Mouse (Mus musculus) adrenal gland, adult 18-20 months (tissue): ENCODE measurements around the gene Tsc22d4. TPM values are rescaled to one million over a fixed set of nuclear protein-coding genes. Genes with fewer than 3 reads are reported as not detected.
A peak's percentile ranks its signal among the peaks of the same experiment; 100 is the strongest.
"Not testable (repeated sequence)": the region's sequence is repeated elsewhere in the genome, so short reads cannot be mapped to it uniquely, and the experiment has no call there.

Experiments
- DNase-seq, 2 experiments: peaks; one replicate each; pipeline ENCODE4 v3.0.0; 2021 to 2022; ENCODE audit warnings: low spot score in 2 of 2
- long read RNA-seq, 2 experiments: library from polyadenylated mRNA; stranded (forward); transcript quantifications; one replicate each; pipeline ENCODE4 v2.0.0; 2021
- total RNA-seq, 2 experiments: library from RNA; stranded (reverse); gene quantifications; 1 replicate in 1 of 2; 2 replicates in 1 of 2; pipeline ENCODE4 v1.2.3; 2021

Tsc22d4 gene
- 10 to 100 TPM; 72.5 to 80.5 TPM for total RNA-seq
- long read RNA-seq, experiment 1, transcript Tsc22d4-202 (5 exons, 3,983 nt) = major isoform, 33 of 37 reads
- long read RNA-seq, experiment 1, partial matches to known transcripts = 2 of 37 reads
- long read RNA-seq, experiment 1, other reads (novel, unspliced or antisense) = 2 of 37 reads
- long read RNA-seq, experiment 2, transcript Tsc22d4-202 (5 exons, 3,983 nt) = major isoform, 21 of 43 reads
- long read RNA-seq, experiment 2, partial matches to known transcripts = 18 of 43 reads
- long read RNA-seq, experiment 2, other reads (novel, unspliced or antisense) = 2 of 43 reads

DNA sequence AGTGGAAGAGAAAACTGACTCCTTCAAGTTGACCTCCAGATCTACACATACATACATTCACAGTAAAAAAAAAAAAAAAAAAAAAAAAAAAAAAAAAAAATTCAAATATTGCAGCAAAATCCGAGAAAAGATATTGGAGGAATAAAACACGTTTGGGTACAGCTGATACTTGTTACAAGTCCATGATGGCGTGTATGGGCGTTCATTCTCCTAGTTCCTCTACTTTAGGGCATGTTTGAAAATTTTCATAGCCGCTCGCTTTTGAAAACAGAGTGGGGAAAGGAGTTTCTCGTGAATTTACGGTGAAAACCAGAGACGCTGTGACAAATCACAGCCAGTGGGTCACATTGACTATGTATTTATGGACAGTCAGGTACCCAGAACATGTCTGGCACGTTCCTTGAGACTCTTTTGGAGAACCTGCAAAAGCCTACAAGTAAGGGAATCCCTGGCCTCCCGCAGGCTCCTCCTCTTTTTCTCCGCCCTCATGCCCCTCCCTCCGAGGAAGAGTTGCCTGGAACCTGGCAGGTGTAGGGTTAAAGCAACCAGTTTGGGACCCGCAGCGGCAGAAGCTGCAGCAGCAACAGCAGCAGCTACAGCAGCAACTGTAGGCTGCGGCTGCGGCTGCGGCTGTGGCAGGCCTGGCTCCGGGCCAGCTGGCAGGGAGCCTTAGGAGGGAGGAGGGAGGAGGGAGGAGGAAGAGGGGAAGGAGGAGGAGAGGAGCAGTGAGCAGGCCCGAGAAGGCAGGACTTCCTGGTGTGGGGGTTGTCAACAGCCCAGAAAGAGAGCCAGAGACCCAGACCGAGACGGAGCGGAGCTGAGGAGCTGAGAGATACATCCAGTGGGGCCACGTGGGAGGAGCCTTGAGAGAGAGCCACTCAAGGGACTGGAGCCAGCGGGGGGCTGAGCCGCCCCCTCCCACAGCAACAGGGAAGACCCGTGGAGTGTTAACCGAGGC lies at the start of gene Tsc22d4:
Gene Tsc22d4 (plus strand): TSS at position 517 of the 958 bp plus-strand sequence.
- DNase-seq = peak; percentile 94

DNA sequence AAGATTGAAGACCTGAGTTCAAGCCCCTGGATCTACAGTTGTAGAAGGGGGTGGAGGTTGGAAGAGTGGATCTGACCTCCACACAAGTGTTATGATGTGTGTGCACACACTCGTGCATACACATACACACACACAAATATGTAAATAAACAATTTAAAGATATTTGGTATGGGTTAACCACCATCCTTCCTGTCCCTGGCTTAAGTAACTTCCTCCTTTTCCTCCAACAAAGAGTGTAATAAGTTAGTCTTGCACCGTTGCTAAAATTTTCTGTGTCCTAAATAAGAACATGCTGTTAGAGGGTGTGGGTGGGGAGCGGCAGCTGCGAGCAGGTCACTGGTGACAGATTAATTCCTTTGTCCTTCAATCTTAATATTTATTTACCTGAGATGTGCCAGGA lies 49.6 kb upstream of the Tsc22d4 start:
- DNase-seq = no peak

DNA sequence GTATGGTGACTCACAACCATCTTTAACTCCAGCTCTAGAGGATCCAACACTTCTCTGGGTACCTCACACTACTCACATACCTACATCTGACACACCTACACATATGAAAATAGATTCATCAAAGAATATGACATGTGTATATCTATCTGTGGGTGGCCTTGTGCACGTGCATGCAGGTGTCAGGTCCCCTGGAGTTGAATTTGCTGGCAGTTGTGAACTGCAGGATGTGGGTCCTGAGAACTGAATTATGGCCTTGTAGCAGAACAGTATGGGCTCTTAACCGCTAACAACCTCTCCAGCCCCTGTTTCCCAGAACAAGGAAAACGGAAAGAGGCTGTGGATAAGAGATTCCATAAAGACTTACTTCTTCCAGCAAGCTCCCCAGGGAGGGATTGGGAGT lies 46.5 kb upstream of the Tsc22d4 start:
- DNase-seq = no peak

DNA sequence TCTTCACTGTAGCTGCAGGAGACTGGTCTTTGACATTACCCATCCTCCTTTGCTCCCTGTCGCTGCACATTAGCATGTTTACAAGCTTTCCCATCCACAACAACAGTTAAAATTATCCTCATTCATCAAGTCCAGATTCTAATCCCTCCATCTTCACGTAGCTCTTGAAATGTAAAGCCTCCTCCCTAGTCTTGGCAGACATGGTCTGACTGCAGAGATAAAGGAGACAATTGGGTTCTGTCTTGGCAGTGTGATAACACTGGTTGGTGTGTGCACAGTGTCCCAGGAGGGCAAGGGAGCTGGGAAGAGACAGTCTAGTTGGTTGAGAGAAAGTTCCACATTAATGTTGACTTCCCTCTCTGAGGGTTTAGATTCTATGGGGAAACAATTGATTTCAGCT lies 45.7 kb upstream of the Tsc22d4 start:
- DNase-seq = no peak

DNA sequence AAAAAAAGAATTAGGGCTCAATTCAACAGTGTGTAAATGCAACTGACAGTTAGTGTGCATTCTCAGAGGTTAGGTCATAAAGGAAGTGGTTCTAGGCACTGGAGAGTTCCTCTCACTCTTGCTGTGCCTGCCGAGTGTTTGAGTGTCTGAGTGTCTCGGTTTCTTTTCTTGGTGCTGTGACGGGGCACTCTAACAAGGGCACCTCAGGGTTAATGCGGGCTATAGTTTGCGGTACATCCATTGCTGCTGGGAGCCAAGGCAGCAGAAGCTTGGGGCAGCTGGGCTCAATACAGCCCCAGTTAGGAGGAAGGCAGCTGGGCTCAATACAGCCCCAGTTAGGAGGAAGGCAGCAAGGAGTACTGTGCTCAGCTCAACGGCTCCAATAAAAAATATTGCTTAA lies 40.3 kb upstream of the Tsc22d4 start:
- DNase-seq = no peak

GRCm38 (mm10) chr5:137706913-137707633 lies 38.5 kb upstream of the Tsc22d4 start:
- peak; percentile 35 to 44 for DNase-seq

- no peak for DNase-seq
Observed at GRCm38 (mm10) chr5:137713454-137713853, 32.1 kb upstream of the Tsc22d4 start.

DNA sequence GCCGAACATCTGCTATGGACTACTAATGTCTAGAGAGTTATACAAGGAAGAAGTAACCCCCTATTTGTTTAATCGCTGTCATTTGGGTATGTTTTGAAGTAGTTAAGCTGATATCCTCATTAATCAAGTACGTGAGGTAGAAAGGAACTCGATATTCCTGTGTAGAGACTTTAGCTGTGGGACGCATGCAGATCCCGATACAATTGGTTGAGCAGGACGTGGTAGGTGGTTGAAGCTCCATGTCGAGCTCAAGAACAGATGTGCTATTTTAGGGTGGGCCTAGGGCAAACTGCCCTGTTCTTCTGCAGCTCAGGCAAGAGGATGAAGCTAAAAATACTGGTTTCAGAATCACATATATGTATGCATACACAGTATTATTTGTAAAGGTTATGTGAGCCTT lies 29.8 kb upstream of the Tsc22d4 start:
- no peak for DNase-seq

DNA sequence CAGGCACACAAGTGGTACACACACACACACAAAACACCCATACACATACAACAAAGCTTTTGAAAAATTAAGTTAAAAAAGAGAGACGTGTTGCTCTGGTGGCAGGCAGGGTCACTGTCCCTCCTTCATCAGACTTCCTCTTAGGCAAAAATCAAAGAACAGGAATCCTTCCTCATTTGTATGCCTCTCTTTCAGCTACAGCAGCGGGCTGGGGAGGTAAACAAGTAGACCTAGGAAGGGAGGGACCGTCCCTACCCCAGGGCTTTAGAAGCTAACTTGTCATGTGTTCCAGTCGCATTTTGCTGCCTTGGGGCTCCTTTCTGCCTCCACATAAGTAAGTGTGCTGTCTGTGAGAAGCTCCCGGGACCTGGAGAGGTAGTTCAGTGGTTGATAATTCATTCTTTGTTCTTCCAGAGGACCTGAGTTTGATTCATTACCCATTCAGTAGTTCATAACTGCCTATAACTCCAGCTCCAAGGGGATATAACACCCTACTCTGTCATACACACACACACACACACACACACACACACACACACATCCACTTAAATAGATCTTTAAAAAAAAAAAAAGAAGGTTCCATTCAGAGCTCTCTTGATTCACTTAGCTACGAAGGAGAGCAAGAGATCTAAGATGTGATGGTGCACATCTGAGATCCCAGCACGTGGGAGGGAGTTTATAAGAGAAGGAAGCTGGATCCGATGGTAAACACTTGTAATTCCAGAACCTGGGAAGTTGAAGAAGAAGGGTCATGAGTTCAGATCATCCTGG lies 27.3 kb upstream of the Tsc22d4 start:
- DNase-seq = no peak

DNA sequence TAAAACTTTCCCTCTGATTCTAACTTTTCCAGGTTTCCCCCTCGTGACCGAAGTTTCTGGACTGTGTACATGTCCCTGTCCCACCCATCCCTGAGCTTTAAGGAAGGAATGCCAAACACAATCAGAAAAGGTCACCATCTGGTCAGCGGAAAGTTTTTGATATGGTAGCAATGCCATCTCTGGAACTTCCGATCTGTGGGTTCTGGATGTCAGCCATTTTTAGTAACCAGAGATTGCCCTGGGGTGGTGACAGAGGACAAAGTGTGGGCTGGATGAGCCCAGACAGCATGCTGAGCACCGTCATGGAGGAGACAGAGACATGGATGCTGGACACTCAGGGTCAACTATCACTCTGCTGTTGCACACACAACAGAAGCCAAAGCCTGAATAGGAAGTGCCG lies 26.4 kb upstream of the Tsc22d4 start:
- no peak for DNase-seq

- not testable (repeated sequence) for DNase-seq
Observed at GRCm38 (mm10) chr5:137720558-137721164, 24.9 kb upstream of the Tsc22d4 start.

- no peak for DNase-seq
Observed at GRCm38 (mm10) chr5:137723840-137724239, 21.7 kb upstream of the Tsc22d4 start.

DNA sequence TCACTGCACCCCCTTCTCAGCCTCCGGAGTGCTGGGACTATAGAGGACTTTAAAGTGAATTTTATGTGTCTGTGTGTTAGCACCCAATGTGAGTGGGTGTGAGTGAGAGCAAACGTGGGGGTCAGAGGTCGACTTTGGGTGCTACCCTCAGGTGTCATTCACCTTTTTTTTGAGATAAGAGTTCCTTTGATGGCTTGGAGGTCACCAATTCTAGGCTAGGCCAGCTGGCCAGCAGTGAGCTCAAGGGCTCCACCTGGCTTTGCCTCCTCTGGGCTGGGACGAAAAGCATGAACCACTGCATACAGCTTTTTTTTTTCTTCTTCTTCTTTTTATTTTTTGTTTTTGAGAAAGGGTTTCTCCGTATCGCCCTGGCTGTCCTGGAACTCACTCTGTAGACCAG lies 18.8 kb upstream of the Tsc22d4 start:
- no peak for DNase-seq

GRCm38 (mm10) chr5:137733638-137734288 lies 11.8 kb upstream of the Tsc22d4 start:
- DNase-seq = no peak

DNA sequence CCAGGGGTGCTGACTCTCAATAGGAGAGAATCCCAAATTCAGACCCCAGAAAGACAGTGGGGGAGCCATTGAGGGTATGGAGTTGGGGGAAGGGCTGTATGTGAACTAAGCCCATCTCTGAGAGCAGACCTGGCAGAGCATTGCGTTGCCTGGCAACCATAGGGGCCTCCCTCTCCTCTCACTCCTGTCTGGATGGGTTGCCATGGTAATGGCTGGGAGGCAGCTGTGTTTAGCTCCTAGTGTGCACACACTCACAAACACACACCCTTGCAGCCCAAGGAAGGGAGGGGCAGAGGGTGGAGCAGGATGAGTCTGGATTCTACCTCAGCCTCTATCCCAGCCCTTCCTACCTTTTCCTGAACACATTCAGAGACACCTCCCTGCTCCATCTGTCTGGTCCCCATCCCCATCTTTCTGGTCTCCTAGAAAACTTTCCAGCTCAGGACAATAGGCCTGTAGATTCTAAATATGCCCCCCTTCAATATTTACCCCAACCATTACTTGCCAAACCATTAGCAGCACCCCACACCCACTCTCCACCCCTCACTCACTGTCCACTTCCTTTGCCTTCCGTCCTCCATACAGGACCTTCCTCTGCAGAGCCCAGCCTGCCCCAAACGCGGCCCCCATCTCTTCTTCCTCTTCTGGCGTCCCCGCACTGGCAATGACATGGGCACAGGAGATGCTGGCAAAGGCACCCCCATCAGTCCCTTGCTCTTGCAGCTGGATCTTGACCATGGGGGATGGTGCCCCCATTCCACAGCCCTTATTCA lies 11.1 kb upstream of the Tsc22d4 start:
- DNase-seq = no peak

DNA sequence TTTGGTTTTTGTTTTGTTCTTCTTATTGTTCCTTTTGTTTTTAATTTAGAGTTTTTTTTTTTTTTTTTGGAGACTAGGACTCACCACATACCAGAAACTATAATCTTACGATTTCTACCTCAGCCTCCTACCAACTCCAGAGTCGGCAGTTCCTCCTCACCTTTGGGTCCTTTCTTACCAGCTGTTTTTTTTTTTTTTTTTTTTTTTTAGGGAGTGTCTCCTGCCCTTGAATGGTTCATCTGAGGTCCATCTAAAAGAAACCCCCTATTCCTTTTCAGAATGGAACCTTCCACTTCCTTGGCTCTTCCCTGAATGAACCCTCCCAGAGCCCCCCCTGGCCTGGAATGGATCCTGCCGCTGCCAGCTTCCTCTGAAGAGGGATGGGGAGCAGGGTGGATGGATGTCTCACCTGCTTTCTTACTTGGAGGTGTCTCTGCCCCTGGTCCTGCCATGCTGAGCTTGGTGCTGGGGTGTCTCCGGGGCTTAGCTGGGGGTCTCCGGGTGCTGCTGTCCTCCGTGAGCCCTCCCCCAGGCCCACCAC lies 8.1 kb upstream of the Tsc22d4 start:
- DNase-seq = no peak

DNA sequence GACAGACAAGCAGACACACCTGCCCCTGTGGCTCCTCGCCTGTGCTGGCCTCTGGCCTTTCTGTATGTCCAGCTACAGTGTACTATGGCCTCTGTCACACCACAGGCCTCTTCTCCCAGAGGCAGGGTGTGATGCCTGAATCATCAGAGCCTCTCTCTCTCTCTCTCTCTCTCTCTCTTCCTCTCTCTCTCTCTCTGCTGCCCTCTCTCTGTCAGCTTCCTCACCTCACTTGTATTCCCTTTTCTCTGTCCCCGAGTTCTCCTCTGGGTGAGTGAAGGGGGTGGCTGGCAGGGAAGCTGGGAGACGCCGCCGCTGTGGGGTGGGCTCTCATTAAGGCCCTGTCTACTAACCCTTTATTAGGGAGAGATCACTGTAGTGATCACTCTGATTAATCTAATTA lies 7.0 kb upstream of the Tsc22d4 start:
- no peak for DNase-seq

- DNase-seq = no peak
Observed at GRCm38 (mm10) chr5:137739471-137739870, 6.1 kb upstream of the Tsc22d4 start.

DNA sequence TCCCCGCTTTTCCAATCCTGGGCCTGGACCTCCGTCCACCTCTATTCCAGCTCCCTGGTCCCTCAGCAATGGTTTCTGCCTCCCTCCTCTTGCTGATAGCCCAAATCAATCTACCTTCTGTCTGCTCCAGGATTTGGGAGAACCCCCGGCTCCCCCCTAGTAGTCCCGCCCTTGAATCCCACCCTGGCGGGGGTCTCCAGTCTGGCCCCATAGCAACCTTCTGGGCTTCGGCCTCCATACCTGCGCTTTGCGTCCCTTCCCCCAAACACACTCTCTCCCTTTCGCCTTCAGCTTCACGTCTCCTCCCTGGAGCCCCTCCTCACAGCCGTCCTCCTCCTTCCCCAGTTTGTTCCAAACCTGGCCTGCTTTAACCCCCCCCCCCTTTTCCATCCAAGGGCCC lies 5.0 kb upstream of the Tsc22d4 start:
- no peak for DNase-seq
